Mouse (Mus musculus) liver, adult 2 months (tissue): Measurements from ENCODE around the gene Dennd2a. TPM values are rescaled to one million over a fixed set of nuclear protein-coding genes. Genes with fewer than 3 reads are reported as not detected.
"Not testable (repeated sequence)": the region's sequence is repeated elsewhere in the genome, so short reads cannot be mapped to it uniquely, and the experiment has no call there.

ENCODE experiments used
- DNase-seq: peaks from one replicate; pipeline ENCODE4 v3.0.0-alpha.2; 2011; ENCODE audit warnings: low read depth, low spot score; ENCODE audit errors: extremely low read depth
- H3K27ac ChIP-seq: fragments of 200-500 bp; replicated peaks from 2 replicates; pipeline ENCODE4 v1.5.1; 2012; ENCODE audit warnings: low read depth, mild to moderate bottlenecking, control low read depth, inconsistent platforms, low read length; ENCODE audit not compliant: insufficient read depth
- H3K27me3 ChIP-seq: fragments of 200-500 bp; 2 replicates; pipeline ENCODE4 v1.6.1; 2012; ENCODE audit warnings: mild to moderate bottlenecking, moderate library complexity, low read length, inconsistent platforms; ENCODE audit not compliant: control insufficient read depth, insufficient read depth
- H3K36me3 ChIP-seq: fragments of 200-500 bp; 2 replicates; pipeline ENCODE4 v1.6.1; 2012; ENCODE audit warnings: low read length, inconsistent platforms; ENCODE audit not compliant: control insufficient read depth, insufficient read depth
- H3K4me1 ChIP-seq: fragments of 200-500 bp; 2 replicates; pipeline ENCODE4 v1.6.1; 2011; ENCODE audit warnings: low read length; ENCODE audit not compliant: control insufficient read depth, insufficient read depth
- H3K4me3 ChIP-seq: fragments of 200-500 bp; 2 replicates; pipeline ENCODE4 v1.5.1; 2011; ENCODE audit warnings: low read depth, mild to moderate bottlenecking, control low read depth, low read length, moderate library complexity; ENCODE audit not compliant: insufficient read depth
- H3K79me2 ChIP-seq: fragments of 200-500 bp; 2 replicates; pipeline ENCODE4 v1.6.1; 2012; ENCODE audit warnings: inconsistent platforms, mild to moderate bottlenecking, low read length, moderate library complexity; ENCODE audit not compliant: control insufficient read depth, insufficient read depth
- H3K9ac ChIP-seq: fragments of 200-500 bp; 2 replicates; pipeline ENCODE4 v1.6.1; 2012; ENCODE audit warnings: low read depth, mild to moderate bottlenecking, control low read depth, inconsistent platforms, low read length
- CTCF ChIP-seq: fragments of 200-500 bp; IDR thresholded peaks from 2 replicates; pipeline ENCODE4 v1.5.1; 2011; ENCODE audit warnings: low read depth, low read length, control low read depth
- POLR2A ChIP-seq: fragments of 200-500 bp; IDR thresholded peaks from 2 replicates; pipeline ENCODE4 v1.6.1; 2011; ENCODE audit warnings: low read length, control low read depth; ENCODE audit not compliant: insufficient read depth; ENCODE audit errors: extremely low read depth
- WGBS: fragments of 180-500 bp; shearing (Covaris S2); methylation state at CpG from one replicate; pipeline ENCODE4 v1.1.7; 2018; 5-methylcytosine and 5-hydroxymethylcytosine counted together
- polyA plus RNA-seq: library from polyadenylated mRNA; depleted of rRNA; stranded (reverse); fragments of >200 nt; gene quantifications from 2 replicates; pipeline ENCODE4 v1.2.3, GENCODE M21; 2012; rRNA removed
- total RNA-seq: library from RNA; depleted of rRNA; stranded (reverse); fragments of >200 nt; gene quantifications from 2 replicates; pipeline ENCODE4 v1.2.3, GENCODE M21; 2014; rRNA removed

Gene Dennd2a
- total and polyA plus RNA-seq, 2 experiments: 1.3 to 2.0 TPM

DNA sequence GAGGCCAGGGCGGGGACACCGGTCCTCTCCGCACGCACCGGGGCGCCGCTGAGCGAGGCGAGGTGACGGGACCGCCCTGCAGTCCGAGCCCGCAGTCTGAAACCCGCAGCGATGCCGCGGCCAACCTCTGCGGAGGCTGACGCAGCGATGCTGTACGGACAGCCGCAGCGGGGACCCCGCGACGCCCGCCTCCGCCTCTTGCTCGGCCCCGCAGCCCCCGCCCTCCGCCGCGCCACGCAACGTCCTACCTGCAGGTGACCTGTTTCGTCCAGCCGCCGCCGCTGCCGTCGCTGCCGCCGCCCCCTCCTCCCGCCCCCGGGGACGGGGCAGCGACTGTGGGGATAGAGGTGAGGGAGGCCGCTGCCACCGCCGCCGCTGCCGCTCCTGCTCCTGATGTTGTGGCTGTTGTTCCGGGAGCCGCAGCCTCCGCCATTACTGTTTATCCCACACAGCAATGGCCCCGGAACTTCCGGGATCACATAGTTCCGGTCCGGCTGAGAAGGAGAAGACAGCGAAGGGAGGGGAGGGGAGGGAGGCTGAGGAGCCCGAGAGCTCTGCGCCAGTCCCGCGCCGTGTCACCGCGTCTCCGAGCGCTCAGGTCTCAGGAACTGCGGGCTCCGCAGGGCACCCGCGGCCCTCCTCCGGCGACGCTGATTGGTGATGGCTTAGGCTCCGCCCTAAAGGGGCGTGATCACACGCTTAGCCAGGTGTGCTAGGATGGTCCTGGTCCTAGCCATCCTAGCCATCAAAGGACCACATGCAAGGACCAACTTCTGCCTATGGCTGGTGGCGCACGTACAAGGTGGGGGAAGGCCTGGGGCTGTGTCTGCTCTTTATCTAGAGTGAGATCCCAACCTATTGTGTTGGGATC is 137.6 kb downstream of the Dennd2a start, which contains the start of gene Mkrn1:
TSS of gene Mkrn1 (minus strand) at position 612 of the 871 bp plus-strand sequence.
- peaks cover 7% of the 10 kb centered on the region for H3K79me2 ChIP-seq
- DNase-seq: peak; percentile 63
- peak within 1 kb of the TSS; percentile 87 for H3K9ac ChIP-seq
- WGBS: under 1% methylated on average over 82 of the region's 82 CpGs
- peak within 1 kb of the TSS; percentile 76 for H3K4me3 ChIP-seq
- H3K4me1 ChIP-seq: peaks cover 2% of the 10 kb centered on the region; the same call in 1 of the 2 replicates
- H3K36me3 ChIP-seq: no peaks in the 10 kb centered on the region
- H3K27me3 ChIP-seq: no peaks in the 10 kb centered on the region
- 0 out of 2 replicates have a peak, but pooled peaks have one; percentile 42 for TF ChIP-seq POLR2A
- no peak for TF ChIP-seq CTCF
- no peak within 1 kb of the TSS for H3K27ac ChIP-seq

DNA sequence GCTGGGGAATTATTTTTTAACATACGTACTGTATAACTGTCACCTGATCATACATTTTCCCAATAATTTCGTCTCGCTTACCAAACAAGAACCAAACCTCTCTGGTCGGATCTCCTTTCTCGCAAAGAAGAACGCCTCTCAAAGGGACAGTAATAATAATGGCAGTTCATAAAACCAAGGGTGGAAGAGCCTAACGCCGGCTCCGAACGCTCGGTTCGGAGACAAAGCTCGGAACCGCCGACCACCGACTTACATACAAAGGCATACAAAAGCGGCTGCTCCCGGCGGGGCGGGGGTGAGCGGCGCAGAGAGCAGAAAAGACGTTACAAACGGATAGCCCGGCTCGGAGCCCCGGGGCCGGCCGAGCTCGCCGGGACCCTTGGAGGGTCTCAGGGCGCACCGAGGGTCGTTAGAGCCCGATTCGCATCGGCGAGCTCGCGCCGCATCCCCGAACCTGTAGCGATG is 138.2 kb downstream of the Dennd2a start:
- Histone ChIP-seq H3K36me3 (no peaks in the 10 kb centered on the region), H3K4me1 (peaks cover 2% of the 10 kb centered on the region; the same call in 1 of the 2 replicates), H3K79me2 (peaks cover 7% of the 10 kb centered on the region), H3K27ac (no peak overlapping the region), H3K27me3 (no peaks in the 10 kb centered on the region), H3K4me3 (peak overlapping the region; percentile 76), H3K9ac (peak overlapping the region; percentile 87)
- no peak for TF ChIP-seq CTCF
- TF ChIP-seq POLR2A: no peak
- DNase-seq: no peak
- WGBS: under 1% methylated on average over 43 of the region's 43 CpGs

DNA sequence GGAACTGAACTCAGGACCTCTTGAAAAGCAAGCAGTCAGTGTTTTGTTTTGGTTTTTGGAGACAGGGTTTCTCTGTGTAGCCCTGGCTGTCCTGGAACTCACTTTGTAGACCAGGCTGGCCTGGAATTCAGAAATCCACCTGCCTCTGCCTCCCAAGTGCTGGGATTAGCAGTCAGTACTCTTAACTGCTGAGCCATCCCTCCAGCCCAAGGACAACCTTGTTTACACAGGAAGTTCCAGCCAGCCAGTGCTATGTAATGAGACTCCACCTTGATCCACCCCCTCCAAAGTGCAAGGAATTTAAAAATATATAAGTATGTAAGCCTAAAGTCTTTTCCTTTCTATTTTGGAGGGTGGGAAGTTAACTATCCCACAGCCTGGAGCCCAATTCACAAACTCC is 141.0 kb downstream of the Dennd2a start:
- H3K27ac ChIP-seq, DNase-seq, H3K4me3 ChIP-seq: not testable (repeated sequence)

DNA sequence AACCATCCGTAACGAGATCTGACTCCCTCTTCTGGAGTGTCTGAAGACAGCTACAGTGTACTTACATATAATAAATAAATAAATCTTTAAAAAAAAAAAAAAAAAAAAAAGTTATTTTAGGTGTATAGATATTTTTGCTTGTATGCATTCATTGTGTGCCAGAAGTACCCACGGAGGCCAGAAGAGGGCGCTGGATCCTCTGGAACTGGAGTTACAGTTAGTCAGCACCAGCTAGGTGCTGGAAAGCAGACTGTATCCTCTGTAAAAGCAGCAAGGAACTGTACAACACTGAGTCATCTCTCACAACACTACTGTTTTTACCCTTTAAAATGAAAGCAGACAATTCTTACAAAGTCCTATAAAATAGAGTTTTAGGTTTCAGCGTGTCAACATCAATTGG is 141.9 kb downstream of the Dennd2a start:
- H3K27ac ChIP-seq: no peak overlapping the region
- peak; percentile 32 for DNase-seq
- WGBS: 60% methylated on average over 3 of the region's 5 CpGs

More for the DNA sequence above, 141.0 kb downstream of the Dennd2a start:
- not testable (repeated sequence) for H3K4me1 ChIP-seq, H3K36me3 ChIP-seq, H3K27me3 ChIP-seq, H3K9ac ChIP-seq, H3K79me2 ChIP-seq

DNA sequence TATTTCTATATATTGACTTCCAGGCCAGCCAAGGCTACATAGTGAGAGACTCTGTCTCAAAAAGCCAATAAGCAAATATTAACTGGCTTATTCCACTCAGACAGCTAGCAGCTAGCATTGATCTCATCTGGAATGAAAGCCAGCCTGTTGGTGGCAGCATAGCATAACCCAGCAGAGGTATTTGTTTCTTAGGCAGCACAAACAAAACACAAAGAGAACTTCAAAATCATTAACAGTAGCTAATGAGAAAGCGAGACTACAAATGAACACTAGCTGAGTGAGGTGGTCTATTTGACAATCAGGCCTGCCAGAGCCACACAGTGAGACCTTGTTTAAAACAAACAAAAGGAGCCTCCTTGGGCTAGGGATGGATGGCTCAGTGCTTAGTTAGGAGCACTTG is 143.6 kb downstream of the Dennd2a start:
- H3K79me2 ChIP-seq: no peaks in the 10 kb centered on the region; the same call in 1 of the 2 replicates
- 39% methylated on average over 1 of the region's 1 CpGs for WGBS
- peaks cover 1% of the 10 kb centered on the region for H3K4me1 ChIP-seq
- no peak overlapping the region for H3K27ac ChIP-seq
- no peak overlapping the region for H3K4me3 ChIP-seq
- no peak overlapping the region for H3K9ac ChIP-seq
- TF ChIP-seq CTCF: no peak
- peak; percentile 48 for DNase-seq
- H3K36me3 ChIP-seq: peaks cover 5% of the 10 kb centered on the region; the same call in 1 of the 2 replicates
- no peaks in the 10 kb centered on the region for H3K27me3 ChIP-seq

More for the DNA sequence above, 141.9 kb downstream of the Dennd2a start:
- peaks cover 7% of the 10 kb centered on the region for H3K79me2 ChIP-seq
- no peak overlapping the region for H3K9ac ChIP-seq
- TF ChIP-seq POLR2A: no peak
- TF ChIP-seq CTCF: peak; percentile 66
- H3K4me1 ChIP-seq: peaks cover 2% of the 10 kb centered on the region
- H3K4me3 ChIP-seq: no peak overlapping the region
- no peaks in the 10 kb centered on the region for H3K27me3 ChIP-seq
- no peaks in the 10 kb centered on the region for H3K36me3 ChIP-seq

Other genes starting within 250 kb of the Dennd2a start
- gene Slc37a3, start 180.2 kb downstream of the Dennd2a start, total RNA-seq: 13.7 and 14.6 TPM in 2 replicates
- 11.5 and 13.6 TPM in 2 replicates for gene Slc37a3, start 180.2 kb downstream of the Dennd2a start, polyA plus RNA-seq
- gene Rab19, start 176.7 kb downstream of the Dennd2a start, total RNA-seq: 0.46 and 0.47 TPM in 2 replicates
- 0.12 and 0.31 TPM in 2 replicates for gene Rab19, start 176.7 kb downstream of the Dennd2a start, polyA plus RNA-seq
- 23.1 and 24.2 TPM in 2 replicates for gene Mkrn1, start 137.4 kb downstream of the Dennd2a start, total RNA-seq
- gene Mkrn1, start 137.4 kb downstream of the Dennd2a start, polyA plus RNA-seq: 12.8 and 14.0 TPM in 2 replicates
- gene Adck2, start 16.0 kb upstream of the Dennd2a start, total RNA-seq: 4.4 and 4.5 TPM in 2 replicates
- 4.2 and 5.1 TPM in 2 replicates for gene Adck2, start 16.0 kb upstream of the Dennd2a start, polyA plus RNA-seq
- gene Gm42420, start 27.9 kb upstream of the Dennd2a start, total RNA-seq: 0.65 and 1.2 TPM in 2 replicates
- 0.27 TPM in 1 of 2 replicates, not detected in the other for gene Gm42420, start 27.9 kb upstream of the Dennd2a start, polyA plus RNA-seq
- gene Ndufb2, start 34.7 kb upstream of the Dennd2a start, total RNA-seq: 224 and 235 TPM in 2 replicates
- 352 and 465 TPM in 2 replicates for gene Ndufb2, start 34.7 kb upstream of the Dennd2a start, polyA plus RNA-seq
- 8.9 and 9.0 TPM in 2 replicates for gene Braf, start 167.6 kb upstream of the Dennd2a start, total RNA-seq
- 2.9 and 4.9 TPM in 2 replicates for gene Braf, start 167.6 kb upstream of the Dennd2a start, polyA plus RNA-seq